Mouse (Mus musculus) liver, embryonic 12.5 days (tissue): ENCODE measurements around the gene Pramel6. TPM values are rescaled to one million over a fixed set of nuclear protein-coding genes. Genes with fewer than 3 reads are reported as not detected.

Source experiments
- ATAC-seq: fragments of 200-750 bp; cut with Nextera tagmentation; 2 replicates; pipeline ENCODE4 v1.8.0; 2017; ENCODE audit warnings: moderate number of reproducible peaks, mild to moderate bottlenecking, moderate library complexity
- H3K27ac ChIP-seq: fragments of 300-500 bp; sonication (generic); 2 replicates; pipeline ENCODE4 v1.5.1; 2016; ENCODE audit warnings: mild to moderate bottlenecking
- H3K27me3 ChIP-seq: fragments of 300-500 bp; sonication (generic); replicated peaks from 2 replicates; pipeline ENCODE4 v1.6.1; 2016; ENCODE audit warnings: mild to moderate bottlenecking, moderate library complexity
- H3K36me3 ChIP-seq: fragments of 300-500 bp; sonication (generic); 2 replicates; pipeline ENCODE4 v1.6.1; 2016; ENCODE audit warnings: mild to moderate bottlenecking, moderate library complexity
- H3K4me1 ChIP-seq: fragments of 300-500 bp; sonication (generic); 2 replicates; pipeline ENCODE4 v1.6.1; 2016
- H3K4me2 ChIP-seq: fragments of 300-500 bp; sonication (generic); 2 replicates; pipeline ENCODE4 v1.6.1; 2016; ENCODE audit warnings: mild to moderate bottlenecking, moderate library complexity
- H3K4me3 ChIP-seq: fragments of 300-500 bp; sonication (generic); 2 replicates; pipeline ENCODE4 v1.5.1; 2016; ENCODE audit warnings: mild to moderate bottlenecking, moderate library complexity
- H3K9ac ChIP-seq: fragments of 300-500 bp; sonication (generic); 2 replicates; pipeline ENCODE4 v1.6.1; 2016; ENCODE audit warnings: mild to moderate bottlenecking, moderate library complexity
- H3K9me3 ChIP-seq: fragments of 300-500 bp; sonication (generic); replicated peaks from 2 replicates; pipeline ENCODE4 v1.6.1; 2016; ENCODE audit warnings: mild to moderate bottlenecking, moderate library complexity
- WGBS: fragments of 180-500 bp; shearing (Covaris S2); methylation state at CpG from one replicate; pipeline ENCODE4 v1.1.7; 2016; ENCODE audit not compliant: insufficient replicate concordance; 5-methylcytosine and 5-hydroxymethylcytosine counted together
- polyA plus RNA-seq: library from polyadenylated mRNA; unstranded; fragments of >200 nt; fragmentation: Nextera tagmentation; extraction: Ambion mirVana; gene quantifications from 2 replicates; pipeline ENCODE4 v1.2.1, GENCODE M21; 2016

Pramel6 gene
- polyA plus RNA-seq, 1 experiment from 2014 or later = not detected

DNA sequence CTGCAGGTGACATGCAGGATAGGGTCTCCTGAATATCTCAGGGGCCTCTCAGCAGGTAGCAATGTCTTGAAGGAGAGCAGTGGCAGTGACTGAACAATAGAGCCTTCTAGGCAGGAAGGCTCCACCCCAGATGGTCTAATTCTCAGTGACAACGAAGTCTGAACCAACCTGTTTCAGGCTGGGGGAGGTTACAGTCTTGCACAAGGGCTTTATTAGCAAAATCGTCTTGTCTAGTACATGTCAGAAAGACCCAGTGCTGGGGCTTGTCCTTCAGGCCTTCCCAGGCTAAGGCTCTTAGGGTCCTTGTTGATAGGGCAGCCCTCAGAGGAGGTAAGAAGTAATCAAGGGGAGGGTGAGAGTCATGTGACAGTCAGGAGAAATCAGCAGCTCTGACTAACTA, 28.5 kb downstream of the Pramel6 start:
- Histone ChIP-seq H3K4me1 (no peaks in the 10 kb centered on the region), H3K9ac (no peak overlapping the region), H3K36me3 (no peaks in the 10 kb centered on the region), H3K27ac (no peak overlapping the region), H3K9me3 (no peaks in the 10 kb centered on the region), H3K4me3 (no peak overlapping the region), H3K27me3 (no peaks in the 10 kb centered on the region), H3K4me2 (no peak overlapping the region)
- 53% methylated on average over 2 of the region's 2 CpGs for WGBS
- ATAC-seq = no peak

DNA sequence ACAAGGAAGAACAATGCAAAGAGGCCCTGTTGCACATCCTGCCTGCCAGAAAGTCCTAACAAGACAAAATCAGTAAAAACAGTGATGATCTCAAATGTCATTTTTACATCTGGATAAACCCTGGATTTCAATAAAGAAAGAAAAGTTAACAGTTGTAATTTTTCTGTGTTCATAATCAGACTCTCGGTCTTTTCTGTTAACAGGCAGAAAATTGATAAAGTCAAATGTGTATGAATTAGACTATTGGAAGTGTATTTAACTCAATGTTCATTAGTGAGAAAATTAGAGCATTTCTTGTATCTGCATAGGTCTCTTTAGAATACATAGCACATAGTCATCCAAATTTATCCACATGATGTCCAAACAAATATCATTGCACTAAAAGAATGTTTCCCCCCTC, 39.1 kb downstream of the Pramel6 start, which contains the start of gene Olfr1128:
Gene Olfr1128, minus strand, starts transcription at position 101 of the 400 bp plus-strand sequence.
- 69% methylated on average over 1 of the region's 1 CpGs for WGBS
- no peak for ATAC-seq

More for the DNA sequence above, 39.1 kb downstream of the Pramel6 start, which contains the start of gene Olfr1128:
- no peaks in the 10 kb centered on the region for H3K36me3 ChIP-seq
- H3K9ac ChIP-seq = no peak within 1 kb of the TSS
- no peaks in the 10 kb centered on the region for H3K27me3 ChIP-seq
- H3K9me3 ChIP-seq = no peaks in the 10 kb centered on the region
- no peak within 1 kb of the TSS for H3K27ac ChIP-seq
- no peak within 1 kb of the TSS for H3K4me2 ChIP-seq
- H3K4me1 ChIP-seq = no peaks in the 10 kb centered on the region
- H3K4me3 ChIP-seq = no peak within 1 kb of the TSS

Other genes starting within 250 kb of the Pramel6 start
- not detected in 2 replicates for gene Olfr1116, start 239.0 kb upstream of the Pramel6 start, polyA plus RNA-seq
- not detected in 2 replicates for gene Olfr1118, start 199.0 kb upstream of the Pramel6 start, polyA plus RNA-seq
- not detected in 2 replicates for gene Olfr1120, start 151.8 kb upstream of the Pramel6 start, polyA plus RNA-seq
- not detected in 2 replicates for gene Olfr1121, start 136.7 kb upstream of the Pramel6 start, polyA plus RNA-seq
- gene Olfr1122, start 120.7 kb upstream of the Pramel6 start, polyA plus RNA-seq = not detected in 2 replicates
- not detected in 2 replicates for gene Olfr1123, start 89.9 kb upstream of the Pramel6 start, polyA plus RNA-seq
- 0.05 TPM in 1 of 2 replicates, not detected in the other for gene Olfr1124, start 76.3 kb upstream of the Pramel6 start, polyA plus RNA-seq
- gene Olfr1126, start 52.6 kb upstream of the Pramel6 start, polyA plus RNA-seq = not detected in 2 replicates
- not detected in 2 replicates for gene Pramel7, start 9.5 kb upstream of the Pramel6 start, polyA plus RNA-seq
- not detected in 2 replicates for gene Olfr153, start 25.2 kb downstream of the Pramel6 start, polyA plus RNA-seq
- not detected in 2 replicates for gene Olfr1128, start 39.0 kb downstream of the Pramel6 start, polyA plus RNA-seq
- gene Olfr1129, start 67.3 kb downstream of the Pramel6 start, polyA plus RNA-seq = not detected in 2 replicates
- not detected in 2 replicates for gene Olfr1130, start 99.6 kb downstream of the Pramel6 start, polyA plus RNA-seq
- gene Olfr1131, start 120.5 kb downstream of the Pramel6 start, polyA plus RNA-seq = not detected in 2 replicates
- not detected in 2 replicates for gene Olfr1132, start 131.0 kb downstream of the Pramel6 start, polyA plus RNA-seq
- not detected in 2 replicates for gene Olfr1133, start 140.8 kb downstream of the Pramel6 start, polyA plus RNA-seq
- gene Olfr1134, start 151.9 kb downstream of the Pramel6 start, polyA plus RNA-seq = not detected in 2 replicates
- gene Olfr1135, start 167.1 kb downstream of the Pramel6 start, polyA plus RNA-seq = not detected in 2 replicates
- not detected in 2 replicates for gene Olfr1136, start 187.4 kb downstream of the Pramel6 start, polyA plus RNA-seq
- not detected in 2 replicates for gene Olfr1137, start 206.6 kb downstream of the Pramel6 start, polyA plus RNA-seq
- not detected in 2 replicates for gene Olfr1138, start 233.4 kb downstream of the Pramel6 start, polyA plus RNA-seq
- not detected in 2 replicates for gene Olfr1140, start 237.2 kb downstream of the Pramel6 start, polyA plus RNA-seq
- not detected in 2 replicates for gene Olfr1141, start 247.4 kb downstream of the Pramel6 start, polyA plus RNA-seq